Mouse (Mus musculus) kidney, adult 2 months (tissue): ENCODE data around the gene Itch.

Experiments
- CTCF ChIP-seq: fragments of 200-500 bp; conservative IDR thresholded peaks from 2 replicates; pipeline ENCODE4 v1.5.1; 2011; ENCODE audit warnings: low read depth, mild to moderate bottlenecking, control low read depth, low read length, moderate library complexity, mixed read lengths; ENCODE audit not compliant: insufficient read depth, insufficient read length
- POLR2A ChIP-seq: fragments of 200-500 bp; IDR thresholded peaks from one replicate; pipeline ENCODE4 v1.6.1; 2011; ENCODE audit warnings: low read depth, low read length, control low read depth

DNA sequence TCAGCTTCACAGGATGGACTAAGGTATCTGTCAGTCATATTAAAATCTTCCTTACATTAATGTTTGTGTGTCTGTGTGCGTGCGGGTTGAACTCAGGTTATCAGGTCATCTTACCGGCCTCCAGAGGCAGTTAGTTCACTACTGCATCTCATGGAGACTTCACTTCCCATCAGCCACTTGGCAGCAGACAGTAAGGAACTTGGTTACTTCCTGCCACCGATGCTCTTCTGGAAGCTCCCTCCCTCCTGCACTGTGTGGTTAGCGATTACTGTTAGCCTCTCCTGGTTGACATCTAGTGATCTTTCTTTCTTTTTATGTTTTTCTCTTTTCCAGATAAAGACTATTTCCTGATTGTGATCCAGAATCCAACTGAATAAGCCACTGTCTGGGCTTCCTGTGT is 116.3 kb downstream of the Itch start:
- TF ChIP-seq CTCF (no peak), POLR2A (no peak)
